Mouse (Mus musculus) midbrain, postnatal 0 days (tissue): ENCODE results near the gene Nf2. TPM values are rescaled to one million over a fixed set of nuclear protein-coding genes. Genes with fewer than 3 reads are reported as not detected.

ENCODE experiments used
- ATAC-seq: fragments of 200-750 bp; cut with Nextera tagmentation; 2 replicates; pipeline ENCODE4 v1.8.0; 2017; ENCODE audit warnings: moderate number of reproducible peaks, mild to moderate bottlenecking, moderate TSS enrichment, moderate library complexity; ENCODE audit not compliant: low FRiP score
- DNase-seq: peaks from one replicate; pipeline ENCODE4 v3.0.0-alpha.2; 2015; ENCODE audit warnings: low spot score
- H3K27ac ChIP-seq: fragments of 300-500 bp; sonication (generic); 2 replicates; pipeline ENCODE4 v1.5.1; 2014; ENCODE audit warnings: low read depth, mild to moderate bottlenecking, low read length, mixed read lengths
- H3K27me3 ChIP-seq: fragments of 300-500 bp; sonication (generic); 2 replicates; pipeline ENCODE4 v1.6.1; 2014; ENCODE audit warnings: low read length, control low read depth, mixed read lengths; ENCODE audit not compliant: insufficient read depth
- H3K36me3 ChIP-seq: fragments of 300-500 bp; sonication (generic); 2 replicates; pipeline ENCODE4 v1.6.1; 2014; ENCODE audit warnings: low read length, control low read depth, mixed read lengths; ENCODE audit not compliant: insufficient read depth
- H3K4me1 ChIP-seq: fragments of 300-500 bp; sonication (generic); 2 replicates; pipeline ENCODE4 v1.6.1; 2014; ENCODE audit warnings: mild to moderate bottlenecking, control low read depth, antibody characterized with exemption, low read length, mixed read lengths; ENCODE audit not compliant: insufficient read depth
- H3K4me2 ChIP-seq: fragments of 300-500 bp; sonication (generic); 2 replicates; pipeline ENCODE4 v1.6.1; 2014; ENCODE audit warnings: low read depth, mild to moderate bottlenecking, low read length, mixed read lengths; ENCODE audit not compliant: poor library complexity, severe bottlenecking
- H3K4me3 ChIP-seq: fragments of 300-500 bp; sonication (generic); 2 replicates; pipeline ENCODE4 v1.5.1; 2014; ENCODE audit warnings: low read depth, mild to moderate bottlenecking, low read length, moderate library complexity
- H3K9ac ChIP-seq: fragments of 300-500 bp; sonication (generic); replicated peaks from 2 replicates; pipeline ENCODE4 v1.6.1; 2014; ENCODE audit warnings: mild to moderate bottlenecking, low read length, moderate library complexity, mixed read lengths; ENCODE audit not compliant: poor library complexity, severe bottlenecking
- H3K9me3 ChIP-seq: fragments of 300-500 bp; sonication (generic); 2 replicates; pipeline ENCODE4 v1.6.1; 2016; ENCODE audit warnings: low read length, control low read depth
- CTCF ChIP-seq: IDR thresholded peaks from 2 replicates; pipeline ENCODE4 v1.5.1; 2016; ENCODE audit warnings: antibody characterized with exemption, mild to moderate bottlenecking
- WGBS: fragments of 180-500 bp; shearing (Covaris S2); extraction: QIAGEN DNeasy Blood & Tissue Kit; methylation state at CpG from one replicate; pipeline ENCODE4 v1.1.7; 2014; 5-methylcytosine and 5-hydroxymethylcytosine counted together
- polyA plus RNA-seq: library from polyadenylated mRNA; unstranded; fragments of >200 nt; fragmentation: Nextera tagmentation; extraction: Ambion mirVana; gene quantifications from 2 replicates; pipeline ENCODE4 v1.2.1, GENCODE M21; 2015
- total RNA-seq: library from RNA; depleted of rRNA; stranded (reverse); fragments of >200 nt; gene quantifications from 2 replicates; pipeline ENCODE4 v1.2.3, GENCODE M21; 2014

Nf2 gene
- total and polyA plus RNA-seq, 2 experiments from 2014 or later = 51.5 to 103 TPM

- H3K9ac ChIP-seq = no peak overlapping the region
- H3K4me3 ChIP-seq = no peak overlapping the region
- H3K4me1 ChIP-seq = peaks cover 3% of the 10 kb centered on the region; the same call in 1 of the 2 replicates
- TF ChIP-seq CTCF = no peak
- ATAC-seq (no peak), DNase-seq (no peak)
- no peak overlapping the region for H3K4me2 ChIP-seq
- WGBS = 48% methylated on average over 3 of the region's 3 CpGs
- peaks cover 17% of the 10 kb centered on the region for H3K36me3 ChIP-seq
- no peaks in the 10 kb centered on the region for H3K9me3 ChIP-seq
- H3K27ac ChIP-seq = no peak overlapping the region
- H3K27me3 ChIP-seq = no peaks in the 10 kb centered on the region
Observed at GRCm38 (mm10) chr11:4793006-4793405, 56.3 kb downstream of the Nf2 start.

GRCm38 (mm10) chr11:4791549-4791948, 57.8 kb downstream of the Nf2 start:
- ATAC-seq (no peak), DNase-seq (peak; percentile 43)
- Histone ChIP-seq H3K9me3 (no peaks in the 10 kb centered on the region), H3K27ac (no peak overlapping the region), H3K9ac (no peak overlapping the region), H3K36me3 (peaks cover 29% of the 10 kb centered on the region), H3K4me2 (no peak overlapping the region), H3K27me3 (no peaks in the 10 kb centered on the region), H3K4me3 (no peak overlapping the region), H3K4me1 (peaks cover 3% of the 10 kb centered on the region; the same call in 1 of the 2 replicates)
- WGBS = 24% methylated on average over 6 of the region's 6 CpGs
- TF ChIP-seq CTCF = no peak

- no peak for DNase-seq
- Histone ChIP-seq H3K9ac (no peak overlapping the region), H3K4me3 (no peak overlapping the region), H3K9me3 (no peaks in the 10 kb centered on the region), H3K4me2 (no peak overlapping the region), H3K27me3 (no peaks in the 10 kb centered on the region), H3K36me3 (peaks cover 39% of the 10 kb centered on the region), H3K4me1 (peaks cover 3% of the 10 kb centered on the region; the same call in 1 of the 2 replicates), H3K27ac (no peak overlapping the region)
- WGBS = 87% methylated on average over 5 of the region's 5 CpGs
- ATAC-seq = no peak
- TF ChIP-seq CTCF = no peak
Observed at GRCm38 (mm10) chr11:4789691-4790090, 59.6 kb downstream of the Nf2 start.

- Histone ChIP-seq H3K36me3 (peaks cover 58% of the 10 kb centered on the region), H3K27ac (no peak overlapping the region), H3K4me3 (no peak overlapping the region), H3K27me3 (no peaks in the 10 kb centered on the region), H3K4me1 (no peaks in the 10 kb centered on the region), H3K9me3 (no peaks in the 10 kb centered on the region), H3K9ac (no peak overlapping the region), H3K4me2 (no peak overlapping the region)
- no peak for TF ChIP-seq CTCF
- no peak for DNase-seq
- ATAC-seq = no peak
- 82% methylated on average over 5 of the region's 5 CpGs for WGBS
Observed at GRCm38 (mm10) chr11:4784629-4785142, 64.7 kb downstream of the Nf2 start.

GRCm38 (mm10) chr11:4783116-4783515, 66.2 kb downstream of the Nf2 start:
- Histone ChIP-seq H3K4me1 (no peaks in the 10 kb centered on the region), H3K4me2 (no peak overlapping the region), H3K27me3 (no peaks in the 10 kb centered on the region), H3K4me3 (no peak overlapping the region), H3K36me3 (peaks cover 57% of the 10 kb centered on the region), H3K9me3 (no peaks in the 10 kb centered on the region), H3K27ac (no peak overlapping the region), H3K9ac (no peak overlapping the region)
- WGBS = 84% methylated on average over 3 of the region's 3 CpGs
- TF ChIP-seq CTCF = no peak
- ATAC-seq = no peak
- DNase-seq = no peak

GRCm38 (mm10) chr11:4780927-4781326, 68.4 kb downstream of the Nf2 start:
- 91% methylated on average over 3 of the region's 3 CpGs for WGBS
- Histone ChIP-seq H3K4me3 (no peak overlapping the region), H3K27me3 (no peaks in the 10 kb centered on the region), H3K9ac (no peak overlapping the region), H3K4me1 (no peaks in the 10 kb centered on the region), H3K36me3 (peaks cover 38% of the 10 kb centered on the region), H3K4me2 (no peak overlapping the region), H3K27ac (no peak overlapping the region), H3K9me3 (no peaks in the 10 kb centered on the region)
- no peak for TF ChIP-seq CTCF
- ATAC-seq = no peak
- DNase-seq = no peak
